Mouse (Mus musculus): ENCODE measurements around the gene Edar.

DNA sequence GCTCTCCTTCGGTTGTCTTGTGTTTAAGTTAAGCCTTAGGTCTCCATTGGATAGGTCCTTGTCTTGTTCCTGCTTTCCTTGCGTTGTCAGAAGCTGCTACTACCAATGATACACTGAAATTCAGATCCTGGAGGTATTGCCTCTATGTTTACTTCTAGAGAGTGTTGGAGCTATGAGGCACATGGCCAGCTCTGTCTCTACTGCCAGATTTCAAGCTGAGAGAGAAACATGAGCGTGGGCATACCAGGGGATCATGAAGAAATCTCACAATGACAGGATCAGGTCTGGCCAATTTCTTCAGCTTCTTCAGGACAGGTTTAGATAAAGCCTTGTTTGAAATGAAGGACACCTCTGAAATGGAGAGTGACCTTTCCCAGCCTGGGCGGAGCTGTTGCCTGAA lies 23.5 kb upstream of the Edar start:
- TF ChIP-seq POLR2A (IDR thresholded peaks at IDR 0.05; ENCODE audit: extremely low read depth, insufficient read depth, low read length) (no peak), CTCF (IDR thresholded peaks at IDR 0.05; ENCODE audit: extremely low read depth, insufficient read depth, low read length) (no peak)

Measured in cortical plate, adult 2 months (tissue).